Mouse (Mus musculus) midbrain, embryonic 12.5 days (tissue): ENCODE measurements at regions not wholly inside any gene's neighbourhood (a gene's known extent, or its start where the extent isn't known, plus 50 kb on each side); places are given as distances from the start of the nearest gene placed in this dataset.
A peak's percentile ranks its signal among the peaks of the same experiment; 100 is the strongest.

Experiments used
- ATAC-seq: fragments of 200-750 bp; cut with Nextera tagmentation; 2 replicates; pipeline ENCODE4 v1.8.0; 2017; ENCODE audit warnings: low read depth, moderate TSS enrichment, moderate library complexity; ENCODE audit not compliant: low FRiP score
- H3K27ac ChIP-seq: fragments of 300-500 bp; sonication (generic); replicated peaks from 2 replicates; pipeline ENCODE4 v1.5.1; 2016; ENCODE audit warnings: mild to moderate bottlenecking
- H3K27me3 ChIP-seq: fragments of 300-500 bp; sonication (generic); 2 replicates; pipeline ENCODE4 v1.6.1; 2016; ENCODE audit warnings: mild to moderate bottlenecking
- H3K36me3 ChIP-seq: fragments of 300-500 bp; sonication (generic); 2 replicates; pipeline ENCODE4 v1.6.1; 2016
- H3K4me1 ChIP-seq: fragments of 300-500 bp; sonication (generic); 2 replicates; pipeline ENCODE4 v1.6.1; 2016
- H3K4me2 ChIP-seq: fragments of 300-500 bp; sonication (generic); replicated peaks from 2 replicates; pipeline ENCODE4 v1.6.1; 2016; ENCODE audit warnings: mild to moderate bottlenecking, moderate library complexity
- H3K4me3 ChIP-seq: fragments of 300-500 bp; sonication (generic); 2 replicates; pipeline ENCODE4 v1.5.1; 2016; ENCODE audit warnings: mild to moderate bottlenecking
- H3K9ac ChIP-seq: fragments of 300-500 bp; sonication (generic); replicated peaks from 2 replicates; pipeline ENCODE4 v1.6.1; 2016; ENCODE audit warnings: mild to moderate bottlenecking, moderate library complexity
- H3K9me3 ChIP-seq: fragments of 300-500 bp; sonication (generic); 2 replicates; pipeline ENCODE4 v1.6.1; 2016; ENCODE audit warnings: mild to moderate bottlenecking
- WGBS: fragments of 180-500 bp; shearing (Covaris S2); methylation state at CpG from one replicate; pipeline ENCODE4 v1.1.7; 2016; 5-methylcytosine and 5-hydroxymethylcytosine counted together

GRCm38 (mm10) chr14:105480048-105480447, 221.7 kb downstream of the Ndfip2 start:
- H3K27me3 ChIP-seq, result peaks cover 29% of the 10 kb centered on the region
- H3K4me1 ChIP-seq, result peaks cover 16% of the 10 kb centered on the region; the same call in 1 of the 2 replicates
- H3K4me2 ChIP-seq, result peak overlapping the region; percentile 23
- no peak overlapping the region for H3K4me3 ChIP-seq
- WGBS, result 37% methylated on average over 9 of the region's 9 CpGs
- no peaks in the 10 kb centered on the region for H3K9me3 ChIP-seq
- H3K9ac ChIP-seq, result no peak overlapping the region
- no peak for ATAC-seq
- no peaks in the 10 kb centered on the region for H3K36me3 ChIP-seq
- H3K27ac ChIP-seq, result 0 out of 2 replicates have a peak overlapping the region, but pooled peaks have one; percentile 25

GRCm38 (mm10) chr14:105474991-105475553, 216.7 kb downstream of the Ndfip2 start:
- no peak overlapping the region for H3K27ac ChIP-seq
- no peaks in the 10 kb centered on the region for H3K9me3 ChIP-seq
- ATAC-seq, result no peak; the same call in 1 of the 2 replicates
- H3K4me1 ChIP-seq, result peaks cover 1% of the 10 kb centered on the region; the same call in 1 of the 2 replicates
- peaks cover 14% of the 10 kb centered on the region for H3K27me3 ChIP-seq
- no peak overlapping the region for H3K4me2 ChIP-seq
- no peak overlapping the region for H3K4me3 ChIP-seq
- H3K9ac ChIP-seq, result no peak overlapping the region
- no peaks in the 10 kb centered on the region for H3K36me3 ChIP-seq

GRCm38 (mm10) chr14:105448919-105449458, 190.6 kb downstream of the Ndfip2 start:
- no peak overlapping the region for H3K9ac ChIP-seq
- H3K4me1 ChIP-seq, result no peaks in the 10 kb centered on the region
- no peak overlapping the region for H3K4me2 ChIP-seq
- H3K4me3 ChIP-seq, result no peak overlapping the region
- H3K27ac ChIP-seq, result no peak overlapping the region
- no peaks in the 10 kb centered on the region for H3K36me3 ChIP-seq
- no peaks in the 10 kb centered on the region for H3K27me3 ChIP-seq
- WGBS, result 80% methylated on average over 3 of the region's 3 CpGs
- ATAC-seq, result no peak
- 0 out of 2 replicates have a peak, but pooled peaks cover 2% of the 10 kb centered on the region for H3K9me3 ChIP-seq

GRCm38 (mm10) chr14:105447088-105447487, 188.7 kb downstream of the Ndfip2 start:
- no peak for ATAC-seq
- Histone ChIP-seq H3K27ac (no peak overlapping the region), H3K4me2 (no peak overlapping the region), H3K4me1 (no peaks in the 10 kb centered on the region), H3K9me3 (0 out of 2 replicates have a peak, but pooled peaks cover 2% of the 10 kb centered on the region), H3K9ac (no peak overlapping the region), H3K4me3 (no peak overlapping the region), H3K36me3 (no peaks in the 10 kb centered on the region), H3K27me3 (no peaks in the 10 kb centered on the region)
- WGBS, result 88% methylated on average over 5 of the region's 5 CpGs

GRCm38 (mm10) chr14:105435343-105435742, 177.0 kb downstream of the Ndfip2 start:
- Histone ChIP-seq H3K9me3 (no peaks in the 10 kb centered on the region), H3K4me2 (no peak overlapping the region), H3K36me3 (no peaks in the 10 kb centered on the region), H3K9ac (no peak overlapping the region), H3K27ac (no peak overlapping the region), H3K27me3 (no peaks in the 10 kb centered on the region), H3K4me1 (peaks cover 7% of the 10 kb centered on the region; the same call in 1 of the 2 replicates), H3K4me3 (no peak overlapping the region)
- 89% methylated on average over 6 of the region's 6 CpGs for WGBS
- ATAC-seq, result no peak

- peaks cover 7% of the 10 kb centered on the region; the same call in 1 of the 2 replicates for H3K4me1 ChIP-seq
- no peaks in the 10 kb centered on the region for H3K9me3 ChIP-seq
- H3K4me2 ChIP-seq, result no peak overlapping the region
- no peak overlapping the region for H3K4me3 ChIP-seq
- 92% methylated on average over 2 of the region's 2 CpGs for WGBS
- no peaks in the 10 kb centered on the region for H3K27me3 ChIP-seq
- no peak overlapping the region for H3K27ac ChIP-seq
- H3K36me3 ChIP-seq, result no peaks in the 10 kb centered on the region
- H3K9ac ChIP-seq, result no peak overlapping the region
- ATAC-seq, result no peak
These were observed 175.1 kb downstream of the Ndfip2 start for GRCm38 (mm10) chr14:105433456-105433855.

- no peak overlapping the region for H3K4me3 ChIP-seq
- H3K4me2 ChIP-seq, result no peak overlapping the region
- H3K27ac ChIP-seq, result no peak overlapping the region
- no peaks in the 10 kb centered on the region for H3K27me3 ChIP-seq
- WGBS, result 0% methylated on average over 4 of the region's 4 CpGs
- no peaks in the 10 kb centered on the region for H3K9me3 ChIP-seq
- peak; percentile 88 for ATAC-seq
- no peak overlapping the region for H3K9ac ChIP-seq
- H3K36me3 ChIP-seq, result no peaks in the 10 kb centered on the region
- H3K4me1 ChIP-seq, result peaks cover 9% of the 10 kb centered on the region; the same call in 1 of the 2 replicates
These were observed 174.3 kb downstream of the Ndfip2 start for GRCm38 (mm10) chr14:105432670-105433069.

GRCm38 (mm10) chr14:105431584-105431983, 173.2 kb downstream of the Ndfip2 start:
- no peak overlapping the region for H3K9ac ChIP-seq
- H3K27ac ChIP-seq, result no peak overlapping the region
- peaks cover 17% of the 10 kb centered on the region; the same call in 1 of the 2 replicates for H3K4me1 ChIP-seq
- H3K4me2 ChIP-seq, result no peak overlapping the region
- H3K4me3 ChIP-seq, result no peak overlapping the region
- H3K9me3 ChIP-seq, result no peaks in the 10 kb centered on the region
- no peaks in the 10 kb centered on the region for H3K36me3 ChIP-seq
- WGBS, result 89% methylated on average over 4 of the region's 4 CpGs
- no peak for ATAC-seq
- peaks cover 5% of the 10 kb centered on the region; the same call in 1 of the 2 replicates for H3K27me3 ChIP-seq

GRCm38 (mm10) chr14:105429664-105430257, 171.4 kb downstream of the Ndfip2 start:
- no peak overlapping the region for H3K4me3 ChIP-seq
- peaks cover 17% of the 10 kb centered on the region; the same call in 1 of the 2 replicates for H3K4me1 ChIP-seq
- no peak overlapping the region for H3K9ac ChIP-seq
- WGBS, result 87% methylated on average over 5 of the region's 5 CpGs
- no peak overlapping the region for H3K27ac ChIP-seq
- H3K4me2 ChIP-seq, result no peak overlapping the region
- ATAC-seq, result no peak
- H3K36me3 ChIP-seq, result no peaks in the 10 kb centered on the region
- H3K9me3 ChIP-seq, result no peaks in the 10 kb centered on the region
- peaks cover 8% of the 10 kb centered on the region; the same call in 1 of the 2 replicates for H3K27me3 ChIP-seq

- Histone ChIP-seq H3K9me3 (no peaks in the 10 kb centered on the region), H3K9ac (no peak overlapping the region), H3K27me3 (peaks cover 8% of the 10 kb centered on the region; the same call in 1 of the 2 replicates), H3K4me2 (peak overlapping the region; percentile 42), H3K27ac (no peak overlapping the region), H3K4me3 (no peak overlapping the region), H3K4me1 (peaks cover 14% of the 10 kb centered on the region; the same call in 1 of the 2 replicates), H3K36me3 (no peaks in the 10 kb centered on the region)
- 34% methylated on average over 17 of the region's 17 CpGs for WGBS
- peak; percentile 38; the same call in 1 of the 2 replicates for ATAC-seq
These were observed 169.1 kb downstream of the Ndfip2 start for GRCm38 (mm10) chr14:105427474-105427901.

- Histone ChIP-seq H3K4me1 (peaks cover 10% of the 10 kb centered on the region; the same call in 1 of the 2 replicates), H3K9me3 (no peaks in the 10 kb centered on the region), H3K27me3 (peaks cover 8% of the 10 kb centered on the region; the same call in 1 of the 2 replicates), H3K4me3 (no peak overlapping the region), H3K36me3 (no peaks in the 10 kb centered on the region), H3K27ac (no peak overlapping the region), H3K4me2 (no peak overlapping the region), H3K9ac (no peak overlapping the region)
- WGBS, result 84% methylated on average over 19 of the region's 19 CpGs
- no peak for ATAC-seq
These were observed 168.4 kb downstream of the Ndfip2 start for GRCm38 (mm10) chr14:105426597-105427334.

- H3K36me3 ChIP-seq, result no peaks in the 10 kb centered on the region
- H3K4me2 ChIP-seq, result no peak overlapping the region
- 47% methylated on average over 4 of the region's 4 CpGs for WGBS
- no peaks in the 10 kb centered on the region for H3K27me3 ChIP-seq
- no peaks in the 10 kb centered on the region for H3K4me1 ChIP-seq
- no peak overlapping the region for H3K27ac ChIP-seq
- no peak overlapping the region for H3K9ac ChIP-seq
- ATAC-seq, result no peak
- H3K9me3 ChIP-seq, result no peaks in the 10 kb centered on the region
- H3K4me3 ChIP-seq, result no peak overlapping the region
These were observed 159.6 kb downstream of the Ndfip2 start for GRCm38 (mm10) chr14:105417967-105418366.
